Mouse (Mus musculus) olfactory bulb, adult 2 months (tissue): ENCODE measurements at regions not wholly inside any gene's neighbourhood (a gene's known extent, or its start where the extent isn't known, plus 50 kb on each side); places are given as distances from the start of the nearest gene placed in this dataset.

Experiments
- CTCF ChIP-seq: fragments of 200-500 bp; IDR thresholded peaks from 2 replicates; pipeline ENCODE4 v1.5.1; 2012; ENCODE audit warnings: low read depth, mild to moderate bottlenecking, low read length, moderate library complexity; ENCODE audit not compliant: insufficient read depth
- POLR2A ChIP-seq: fragments of 200-500 bp; IDR thresholded peaks from 2 replicates; pipeline ENCODE4 v1.6.1; 2012; ENCODE audit warnings: mild to moderate bottlenecking, low read depth, low read length, moderate library complexity; ENCODE audit not compliant: insufficient read depth

- no peak for TF ChIP-seq POLR2A
- TF ChIP-seq CTCF = no peak
Observed at GRCm38 (mm10) chr13:11460251-11460650, 646.5 kb downstream of the Ryr2 start.
